19 mouse cellular contexts compared by ENCODE assay signal in genomic region chr1:89558080-89558479, GRCm38 (mm10).
DNase-seq lines count a peak whose midpoint lies in the region; ATAC-seq and TF ChIP-seq lines count a peak whose summit lies in the region.
"Had no signal": no experiment of that assay in that cellular context is flagged by ENCODE, and none has a peak within 500 bp of the region (broad histone marks: within the 10 kb centered on the region; RNA-seq: fewer than 3 reads in every experiment).

No protein-coding gene starts in this region.

- no peak for TF ChIP-seq CTCF in liver, adult 2 months (IDR thresholded peaks at IDR 0.05; ENCODE audit: low read depth, low read length)

- no peak overlapping the region for H3K4me2 ChIP-seq in liver, embryonic 12.5 days
- H3K4me2 ChIP-seq: embryonic facial prominence, embryonic 15.5 days; hindbrain, embryonic 14.5 days; limb, embryonic 13.5 days; midbrain, embryonic 13.5 days had no signal

- H3K27me3 ChIP-seq in heart, embryonic 10.5 days (ENCODE audit: insufficient read depth, poor library complexity, severe bottlenecking) = no peaks in the 10 kb centered on the region
- H3K27me3 ChIP-seq in liver, adult 2 months (ENCODE audit: control insufficient read depth, insufficient read depth, low read length) = no peaks in the 10 kb centered on the region
- H3K27me3 ChIP-seq in liver, embryonic 12.5 days (replicated peaks) = no peaks in the 10 kb centered on the region
- H3K27me3 ChIP-seq: embryonic facial prominence, embryonic 15.5 days; limb, embryonic 13.5 days; midbrain, embryonic 13.5 days had no signal

- H3K9ac ChIP-seq in liver, adult 2 months (ENCODE audit: low read depth, low read length) = no peak overlapping the region
- no peak overlapping the region for H3K9ac ChIP-seq in liver, embryonic 12.5 days
- H3K9ac ChIP-seq: embryonic facial prominence, embryonic 15.5 days; hindbrain, embryonic 14.5 days; limb, embryonic 13.5 days; midbrain, embryonic 13.5 days had no signal

- peaks cover 12% of the 10 kb centered on the region; the same call in 1 of the 2 replicates for H3K79me2 ChIP-seq in liver, adult 2 months (ENCODE audit: control insufficient read depth, insufficient read depth, low read length)

- peak; percentile 43 for DNase-seq in adrenal gland, adult 2 months
- DNase-seq in adrenal gland, postnatal 25 days = no peak
- DNase-seq in heart, postnatal 4 days = peak; percentile 40
- DNase-seq in heart, embryonic 10.5 days (ENCODE audit: low spot score) = no peak
- DNase-seq in liver, adult 2 months (ENCODE audit: extremely low read depth, low read depth, low spot score) = no peak
- peak; percentile 61 for DNase-seq in cerebellum, adult 9-10 months
- no peak for DNase-seq in T-cell, adult 2 months (ENCODE audit: low spot score)
- DNase-seq: embryo, embryonic 11 days; gastrocnemius, postnatal 14 days; heart, adult 2 months; heart, postnatal 10 days; layer of hippocampus, adult 9-11 months had no signal

- H3K4me1 ChIP-seq in heart, embryonic 10.5 days = peaks cover 61% of the 10 kb centered on the region
- peaks cover 32% of the 10 kb centered on the region for H3K4me1 ChIP-seq in liver, adult 2 months (ENCODE audit: control insufficient read depth, insufficient read depth, low read length)
- peaks cover 18% of the 10 kb centered on the region for H3K4me1 ChIP-seq in liver, embryonic 12.5 days

- 45% methylated on average over 1 of the region's 1 CpGs for WGBS in heart, embryonic 10.5 days
- WGBS in liver, adult 2 months = 58% methylated on average over 1 of the region's 1 CpGs
- 26% methylated on average over 1 of the region's 1 CpGs for WGBS in liver, embryonic 12.5 days (ENCODE audit: insufficient replicate concordance)

- H3K27ac ChIP-seq in heart, embryonic 10.5 days = no peak overlapping the region; the same call in 1 of the 2 replicates
- peak overlapping the region; percentile 82 for H3K27ac ChIP-seq in liver, adult 2 months (replicated peaks; ENCODE audit: insufficient read depth, low read depth, low read length)
- H3K27ac ChIP-seq in liver, embryonic 12.5 days = no peak overlapping the region
- H3K27ac ChIP-seq: embryonic facial prominence, embryonic 15.5 days; forebrain, embryonic 10.5 days; heart, adult 2 months; hindbrain, embryonic 14.5 days; limb, embryonic 13.5 days; midbrain, embryonic 13.5 days had no signal

- H3K4me3 ChIP-seq in heart, embryonic 10.5 days = no peak overlapping the region
- H3K4me3 ChIP-seq in liver, adult 2 months (ENCODE audit: insufficient read depth, low read depth, low read length) = no peak overlapping the region
- no peak overlapping the region for H3K4me3 ChIP-seq in liver, embryonic 12.5 days
- H3K4me3 ChIP-seq: embryonic facial prominence, embryonic 15.5 days; forebrain, embryonic 10.5 days; heart, adult 2 months; limb, embryonic 13.5 days; midbrain, embryonic 13.5 days had no signal

- H3K36me3 ChIP-seq in heart, embryonic 10.5 days = no peaks in the 10 kb centered on the region
- no peaks in the 10 kb centered on the region for H3K36me3 ChIP-seq in liver, adult 2 months (ENCODE audit: control insufficient read depth, insufficient read depth, low read length)
- no peaks in the 10 kb centered on the region for H3K36me3 ChIP-seq in liver, embryonic 12.5 days
- H3K36me3 ChIP-seq: embryonic facial prominence, embryonic 15.5 days; forebrain, embryonic 10.5 days; limb, embryonic 13.5 days; midbrain, embryonic 13.5 days had no signal

- ATAC-seq in liver, embryonic 12.5 days = no peak
- ATAC-seq: intestine, postnatal 0 days; midbrain, embryonic 13.5 days had no signal

- H3K9me3 ChIP-seq in heart, embryonic 10.5 days = no peaks in the 10 kb centered on the region
- H3K9me3 ChIP-seq in liver, embryonic 12.5 days (replicated peaks) = no peaks in the 10 kb centered on the region
- H3K9me3 ChIP-seq: embryonic facial prominence, embryonic 15.5 days; forebrain, embryonic 10.5 days; limb, embryonic 13.5 days; midbrain, embryonic 13.5 days had no signal

- no peak for TF ChIP-seq POLR2A in liver, adult 2 months (IDR thresholded peaks at IDR 0.05; ENCODE audit: extremely low read depth, insufficient read depth, low read length)

Comparison
In these comparisons a context has a peak if more than half of its experiments do, and no peak if none do; other contexts are left out.
1. DNase-seq: peak in adrenal gland, adult 2 months (single experiment), heart, postnatal 4 days (single experiment) and cerebellum, adult 9-10 months (single experiment); none in adrenal gland, postnatal 25 days (single experiment), heart, embryonic 10.5 days (single experiment), liver, adult 2 months (single experiment) and T-cell, adult 2 months (single experiment).